Mouse (Mus musculus): ENCODE results near the gene Peli1.

- TF ChIP-seq CTCF (IDR thresholded peaks at IDR 0.05; ENCODE audit: borderline replicate concordance, extremely low read depth, insufficient read depth, insufficient read length): no peak
- TF ChIP-seq POLR2A (IDR thresholded peaks at IDR 0.05; ENCODE audit: borderline replicate concordance, extremely low read depth, insufficient read depth, insufficient read length, poor library complexity, severe bottlenecking): no peak
These were observed 18.2 kb downstream of the Peli1 start for GRCm38 (mm10) chr11:21109279-21109678.

Measured in brain, embryonic 14.5 days (tissue).